Mouse (Mus musculus) hindbrain, postnatal 0 days (tissue): ENCODE data around the gene Ppp2r3a. TPM values are rescaled to one million over a fixed set of nuclear protein-coding genes. Genes with fewer than 3 reads are reported as not detected.
A peak's percentile ranks its signal among the peaks of the same experiment; 100 is the strongest.

Experiments used
- ATAC-seq: fragments of 200-750 bp; cut with Nextera tagmentation; 2 replicates; pipeline ENCODE4 v1.8.0; 2017; ENCODE audit warnings: mild to moderate bottlenecking, moderate TSS enrichment, moderate library complexity
- DNase-seq: peaks from one replicate; pipeline ENCODE4 v3.0.0-alpha.2; 2015; ENCODE audit warnings: low spot score
- H3K27ac ChIP-seq: fragments of 300-500 bp; sonication (generic); 2 replicates; pipeline ENCODE4 v1.5.1; 2014; ENCODE audit warnings: mild to moderate bottlenecking
- H3K27me3 ChIP-seq: fragments of 300-500 bp; sonication (generic); 2 replicates; pipeline ENCODE4 v1.6.1; 2014; ENCODE audit warnings: low read length, mixed read lengths; ENCODE audit not compliant: insufficient read depth
- H3K36me3 ChIP-seq: fragments of 300-500 bp; sonication (generic); 2 replicates; pipeline ENCODE4 v1.6.1; 2014; ENCODE audit warnings: low read length, mixed read lengths; ENCODE audit not compliant: insufficient read depth
- H3K4me1 ChIP-seq: fragments of 300-500 bp; sonication (generic); 2 replicates; pipeline ENCODE4 v1.6.1; 2014; ENCODE audit warnings: antibody characterized with exemption, low read length, mixed read lengths; ENCODE audit not compliant: insufficient read depth
- H3K4me2 ChIP-seq: fragments of 300-500 bp; sonication (generic); 2 replicates; pipeline ENCODE4 v1.6.1; 2014; ENCODE audit warnings: low read depth, mild to moderate bottlenecking, low read length, moderate library complexity, mixed read lengths
- H3K4me3 ChIP-seq: fragments of 300-500 bp; sonication (generic); 2 replicates; pipeline ENCODE4 v1.5.1; 2014; ENCODE audit warnings: low read length
- H3K9ac ChIP-seq: fragments of 300-500 bp; sonication (generic); replicated peaks from 2 replicates; pipeline ENCODE4 v1.6.1; 2014; ENCODE audit warnings: mild to moderate bottlenecking, low read length, moderate library complexity, mixed read lengths
- H3K9me3 ChIP-seq: fragments of 300-500 bp; sonication (generic); 2 replicates; pipeline ENCODE4 v1.6.1; 2016; ENCODE audit warnings: low read length, mixed read lengths
- CTCF ChIP-seq: IDR thresholded peaks from 2 replicates; pipeline ENCODE4 v1.5.1; 2016; ENCODE audit warnings: antibody characterized with exemption, control low read depth, low read depth
- WGBS: fragments of 180-500 bp; shearing (Covaris S2); extraction: QIAGEN DNeasy Blood & Tissue Kit; methylation state at CpG from one replicate; pipeline ENCODE4 v1.1.7; 2014; 5-methylcytosine and 5-hydroxymethylcytosine counted together
- polyA plus RNA-seq: library from polyadenylated mRNA; unstranded; fragments of >200 nt; fragmentation: Nextera tagmentation; extraction: Ambion mirVana; gene quantifications from 2 replicates; pipeline ENCODE4 v1.2.1, GENCODE M21; 2015
- total RNA-seq: library from RNA; depleted of rRNA; stranded (reverse); fragments of >200 nt; gene quantifications from 2 replicates; pipeline ENCODE4 v1.2.3, GENCODE M21; 2014

Ppp2r3a gene
- total and polyA plus RNA-seq, 2 experiments from 2014 or later, result 17.1 to 28.0 TPM

GRCm38 (mm10) chr9:101100163-101100562 is 151.4 kb downstream of the Ppp2r3a start:
- ATAC-seq (no peak), DNase-seq (no peak)
- no peak overlapping the region for H3K4me2 ChIP-seq
- no peak overlapping the region for H3K4me3 ChIP-seq
- TF ChIP-seq CTCF, result no peak
- H3K9ac ChIP-seq, result no peak overlapping the region
- peaks cover 8% of the 10 kb centered on the region; the same call in 1 of the 2 replicates for H3K36me3 ChIP-seq
- no peaks in the 10 kb centered on the region for H3K4me1 ChIP-seq
- H3K27ac ChIP-seq, result no peak overlapping the region
- H3K9me3 ChIP-seq, result no peaks in the 10 kb centered on the region
- WGBS, result 92% methylated on average over 3 of the region's 3 CpGs
- no peaks in the 10 kb centered on the region for H3K27me3 ChIP-seq

GRCm38 (mm10) chr9:101099445-101099844 is 152.2 kb downstream of the Ppp2r3a start:
- H3K27me3 ChIP-seq, result no peaks in the 10 kb centered on the region
- 84% methylated on average over 6 of the region's 6 CpGs for WGBS
- DNase-seq (no peak), ATAC-seq (no peak)
- H3K36me3 ChIP-seq, result peaks cover 8% of the 10 kb centered on the region; the same call in 1 of the 2 replicates
- no peak overlapping the region for H3K9ac ChIP-seq
- H3K4me1 ChIP-seq, result no peaks in the 10 kb centered on the region
- H3K27ac ChIP-seq, result no peak overlapping the region
- no peak overlapping the region for H3K4me2 ChIP-seq
- TF ChIP-seq CTCF, result no peak
- no peak overlapping the region for H3K4me3 ChIP-seq
- H3K9me3 ChIP-seq, result no peaks in the 10 kb centered on the region

- Histone ChIP-seq H3K27ac (no peak overlapping the region), H3K27me3 (no peaks in the 10 kb centered on the region), H3K36me3 (peaks cover 8% of the 10 kb centered on the region; the same call in 1 of the 2 replicates), H3K9ac (no peak overlapping the region), H3K4me2 (no peak overlapping the region), H3K4me3 (no peak overlapping the region), H3K4me1 (no peaks in the 10 kb centered on the region), H3K9me3 (no peaks in the 10 kb centered on the region)
- no peak for ATAC-seq
- TF ChIP-seq CTCF, result no peak
- 76% methylated on average over 1 of the region's 1 CpGs for WGBS
- DNase-seq, result no peak
Measured at GRCm38 (mm10) chr9:101097542-101097941, 154.1 kb downstream of the Ppp2r3a start.

- no peaks in the 10 kb centered on the region for H3K9me3 ChIP-seq
- H3K36me3 ChIP-seq, result peaks cover 2% of the 10 kb centered on the region; the same call in 1 of the 2 replicates
- H3K27ac ChIP-seq, result no peak overlapping the region
- DNase-seq, result no peak
- no peak for TF ChIP-seq CTCF
- WGBS, result 93% methylated on average over 3 of the region's 3 CpGs
- ATAC-seq, result no peak
- H3K4me2 ChIP-seq, result no peak overlapping the region
- no peaks in the 10 kb centered on the region for H3K4me1 ChIP-seq
- no peak overlapping the region for H3K9ac ChIP-seq
- H3K27me3 ChIP-seq, result no peaks in the 10 kb centered on the region
- no peak overlapping the region for H3K4me3 ChIP-seq
Measured at GRCm38 (mm10) chr9:101096461-101096860, 155.1 kb downstream of the Ppp2r3a start.

GRCm38 (mm10) chr9:101095425-101095824 is 156.2 kb downstream of the Ppp2r3a start:
- Histone ChIP-seq H3K9ac (no peak overlapping the region), H3K36me3 (no peaks in the 10 kb centered on the region), H3K27ac (no peak overlapping the region), H3K27me3 (no peaks in the 10 kb centered on the region), H3K9me3 (no peaks in the 10 kb centered on the region), H3K4me2 (no peak overlapping the region), H3K4me1 (no peaks in the 10 kb centered on the region), H3K4me3 (no peak overlapping the region)
- 96% methylated on average over 4 of the region's 4 CpGs for WGBS
- DNase-seq, result no peak
- no peak for ATAC-seq
- no peak for TF ChIP-seq CTCF

GRCm38 (mm10) chr9:101083728-101084127 is 167.9 kb downstream of the Ppp2r3a start:
- Histone ChIP-seq H3K9ac (no peak overlapping the region), H3K36me3 (no peaks in the 10 kb centered on the region), H3K9me3 (no peaks in the 10 kb centered on the region), H3K4me3 (no peak overlapping the region), H3K27ac (no peak overlapping the region), H3K4me1 (peaks cover 8% of the 10 kb centered on the region), H3K27me3 (no peaks in the 10 kb centered on the region), H3K4me2 (no peak overlapping the region)
- no peak for TF ChIP-seq CTCF
- ATAC-seq, result no peak
- 86% methylated on average over 3 of the region's 3 CpGs for whole genome bisulfite sequencing
- no peak for DNase-seq

GRCm38 (mm10) chr9:101080046-101080685 is 171.4 kb downstream of the Ppp2r3a start:
- no peak overlapping the region for H3K4me3 ChIP-seq
- DNase-seq, result no peak
- TF ChIP-seq CTCF, result peak; percentile 42; the same call in 1 of the 2 replicates
- peaks cover 15% of the 10 kb centered on the region for H3K4me1 ChIP-seq
- 63% methylated on average over 3 of the region's 3 CpGs for WGBS
- no peaks in the 10 kb centered on the region for H3K36me3 ChIP-seq
- H3K27ac ChIP-seq, result no peak overlapping the region
- no peaks in the 10 kb centered on the region for H3K9me3 ChIP-seq
- 0 out of 2 replicates have a peak, but pooled peaks have one; percentile 33 for ATAC-seq
- 0 out of 2 replicates have a peak overlapping the region, but pooled peaks have one; percentile 97 for H3K4me2 ChIP-seq
- no peaks in the 10 kb centered on the region for H3K27me3 ChIP-seq
- H3K9ac ChIP-seq, result no peak overlapping the region
